Mouse (Mus musculus): ENCODE data around the gene Casq2. TPM values are rescaled to one million over a fixed set of nuclear protein-coding genes. Genes with fewer than 3 reads are reported as not detected.
A peak's percentile ranks its signal among the peaks of the same experiment; 100 is the strongest.

Casq2 gene
- total RNA-seq, 2 experiments from 2014 or later, result 0.69 to 1.3 TPM

GRCm38 (mm10) chr3:102193488-102194290, 107.5 kb downstream of the Casq2 start:
- DNase-seq, result peak in 1 of 2 experiments; percentile 36

GRCm38 (mm10) chr3:102194291-102195051, 108.3 kb downstream of the Casq2 start:
- peak in 1 of 2 experiments; percentile 20 for DNase-seq

DNA sequence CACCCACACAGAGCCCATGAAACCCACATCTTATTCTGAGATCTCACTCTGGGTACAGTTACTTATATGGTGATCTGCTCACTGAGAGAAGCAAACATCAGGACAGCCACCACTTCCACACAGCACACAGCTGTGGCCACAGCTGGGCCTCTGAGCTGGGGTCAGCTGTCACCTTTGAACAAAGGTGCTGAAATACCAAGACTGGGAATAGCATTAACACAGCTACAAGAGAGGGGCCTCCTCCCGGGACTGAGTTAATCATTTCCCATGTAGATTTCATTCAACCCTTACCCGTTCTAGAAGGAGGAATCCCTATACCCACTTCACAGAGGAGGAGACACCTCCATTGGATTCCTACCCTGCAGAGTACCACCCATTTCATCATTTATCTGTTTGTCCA, 109.5 kb downstream of the Casq2 start:
- DNase-seq, result no peak

Other genes with a start within 250 kb of the Casq2 start
- under 1 TPM in 1 of 2 experiments, not detected in 1; 0.89 TPM for gene Mab21l3, start 237.5 kb upstream of the Casq2 start, total RNA-seq (2021)
- 10 to 100 TPM in 1 of 2 experiments, 1 to 10 TPM in 1; 8.0 to 12.1 TPM for gene Slc22a15, start 162.0 kb upstream of the Casq2 start, total RNA-seq (2021)
- gene Nhlh2, start 76.3 kb upstream of the Casq2 start, total RNA-seq (2021), result not detected
- gene Vangl1, start 118.3 kb downstream of the Casq2 start, total RNA-seq (2021), result 10 to 100 TPM; 30.4 to 33.9 TPM